Mouse (Mus musculus) stomach, embryonic 16.5 days (tissue): Measurements from ENCODE around the gene Rnf31. TPM values are rescaled to one million over a fixed set of nuclear protein-coding genes. Genes with fewer than 3 reads are reported as not detected.

ENCODE experiments used
- ATAC-seq: fragments of 200-750 bp; cut with Nextera tagmentation; 2 replicates; pipeline ENCODE4 v1.8.0; 2017; ENCODE audit warnings: moderate number of reproducible peaks, moderate TSS enrichment; ENCODE audit not compliant: insufficient read depth, low FRiP score
- H3K27ac ChIP-seq: fragments of 300-500 bp; sonication (generic); 2 replicates; pipeline ENCODE4 v1.5.1; 2014; ENCODE audit warnings: low read length
- H3K27me3 ChIP-seq: fragments of 300-500 bp; sonication (generic); 2 replicates; pipeline ENCODE4 v1.6.1; 2014; ENCODE audit warnings: low read length, control low read depth, mixed read lengths; ENCODE audit not compliant: control insufficient read depth, insufficient read depth
- H3K36me3 ChIP-seq: fragments of 300-500 bp; sonication (generic); 2 replicates; pipeline ENCODE4 v1.6.1; 2014; ENCODE audit warnings: low read length; ENCODE audit not compliant: control insufficient read depth, insufficient read depth
- H3K4me1 ChIP-seq: fragments of 300-500 bp; sonication (generic); 2 replicates; pipeline ENCODE4 v1.6.1; 2014; ENCODE audit warnings: low read length, control low read depth, mixed read lengths; ENCODE audit not compliant: control insufficient read depth, insufficient read depth
- H3K4me2 ChIP-seq: fragments of 300-500 bp; sonication (generic); 2 replicates; pipeline ENCODE4 v1.6.1; 2014; ENCODE audit warnings: low read depth, low read length, mixed read lengths
- H3K4me3 ChIP-seq: fragments of 300-500 bp; sonication (generic); replicated peaks from 2 replicates; pipeline ENCODE4 v1.5.1; 2014; ENCODE audit warnings: mild to moderate bottlenecking, low read length
- H3K9ac ChIP-seq: fragments of 300-500 bp; sonication (generic); 2 replicates; pipeline ENCODE4 v1.6.1; 2014; ENCODE audit warnings: low read length
- H3K9me3 ChIP-seq: fragments of 300-500 bp; sonication (generic); replicated peaks from 2 replicates; pipeline ENCODE4 v1.6.1; 2016; ENCODE audit warnings: low read length, control low read depth; ENCODE audit not compliant: control insufficient read depth
- WGBS: fragments of 180-500 bp; shearing (Covaris S2); extraction: QIAGEN DNeasy Blood & Tissue Kit; methylation state at CpG from one replicate; pipeline ENCODE4 v1.1.7; 2014; 5-methylcytosine and 5-hydroxymethylcytosine counted together
- polyA plus RNA-seq: library from polyadenylated mRNA; unstranded; fragments of >200 nt; fragmentation: Nextera tagmentation; extraction: Ambion mirVana; gene quantifications from 2 replicates; pipeline ENCODE4 v1.2.1, GENCODE M21; 2015

Gene Rnf31
- polyA plus RNA-seq, 1 experiment from 2014 or later, result 19.1 TPM

DNA sequence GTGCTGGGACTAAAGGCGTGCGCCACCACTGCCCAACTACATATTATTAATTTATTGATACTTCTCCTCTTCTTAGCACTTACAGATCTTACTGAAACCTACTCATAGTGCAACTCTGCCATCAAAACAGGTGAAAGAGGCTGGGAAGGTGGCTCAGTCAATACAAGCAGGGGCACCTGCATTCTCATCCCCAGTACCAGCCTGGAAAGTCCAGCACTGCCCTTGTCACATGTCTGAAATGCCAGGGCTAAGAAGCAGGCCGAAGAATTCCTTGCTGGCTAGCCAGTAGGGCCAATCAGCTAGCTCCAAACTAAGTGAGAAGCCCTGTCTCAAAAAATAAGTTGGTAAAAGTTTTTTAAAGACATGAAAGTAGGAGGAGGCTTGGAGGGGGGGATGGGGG lies 33.9 kb upstream of the Rnf31 start:
- Histone ChIP-seq H3K9ac (no peak overlapping the region), H3K4me3 (no peak overlapping the region), H3K27me3 (no peaks in the 10 kb centered on the region), H3K9me3 (no peaks in the 10 kb centered on the region), H3K36me3 (no peaks in the 10 kb centered on the region), H3K4me1 (peaks cover 19% of the 10 kb centered on the region), H3K27ac (peak overlapping the region; percentile 85), H3K4me2 (no peak overlapping the region)
- no peak for ATAC-seq
- WGBS, result 76% methylated on average over 3 of the region's 3 CpGs

DNA sequence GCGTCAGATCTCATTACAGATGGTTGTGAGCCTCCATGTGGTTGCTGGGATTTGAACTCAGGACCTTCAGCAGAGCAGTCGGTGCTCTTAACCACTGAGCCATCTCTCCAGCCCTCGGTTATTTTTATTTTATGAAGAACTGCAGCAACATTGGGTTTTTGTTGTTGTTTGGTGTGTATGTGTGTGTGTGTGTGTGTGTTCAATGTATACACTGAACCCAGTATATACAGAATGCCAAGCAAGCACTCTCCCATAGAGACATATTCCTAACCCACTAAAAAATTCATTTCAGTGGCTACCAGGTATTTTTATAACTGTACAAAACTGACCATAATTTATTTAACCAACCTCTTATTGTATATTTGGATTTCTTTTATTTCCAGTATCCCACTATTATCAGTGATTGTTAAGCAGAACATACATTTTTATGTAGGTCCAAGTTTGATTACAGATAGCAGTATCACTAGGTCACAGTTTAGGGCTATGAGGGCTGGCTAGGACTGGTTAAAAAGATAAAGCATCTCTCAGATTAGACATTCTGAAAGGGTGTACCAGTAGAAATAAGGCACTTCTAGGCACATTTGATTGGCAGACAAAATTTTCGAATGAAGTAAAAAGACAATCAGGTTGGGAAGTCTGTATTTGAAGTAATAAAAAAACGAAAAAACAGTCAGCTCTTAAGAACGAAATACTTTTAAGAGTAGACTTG lies 32.6 kb upstream of the Rnf31 start:
- no peak for ATAC-seq
- H3K27ac ChIP-seq, result no peak overlapping the region
- no peak overlapping the region for H3K9ac ChIP-seq
- WGBS, result 52% methylated on average over 6 of the region's 6 CpGs
- H3K9me3 ChIP-seq, result no peaks in the 10 kb centered on the region
- H3K4me1 ChIP-seq, result peaks cover 19% of the 10 kb centered on the region
- peak overlapping the region; percentile 64; the same call in 1 of the 2 replicates for H3K4me3 ChIP-seq
- no peaks in the 10 kb centered on the region for H3K27me3 ChIP-seq
- peak overlapping the region; percentile 61 for H3K4me2 ChIP-seq
- no peaks in the 10 kb centered on the region for H3K36me3 ChIP-seq

DNA sequence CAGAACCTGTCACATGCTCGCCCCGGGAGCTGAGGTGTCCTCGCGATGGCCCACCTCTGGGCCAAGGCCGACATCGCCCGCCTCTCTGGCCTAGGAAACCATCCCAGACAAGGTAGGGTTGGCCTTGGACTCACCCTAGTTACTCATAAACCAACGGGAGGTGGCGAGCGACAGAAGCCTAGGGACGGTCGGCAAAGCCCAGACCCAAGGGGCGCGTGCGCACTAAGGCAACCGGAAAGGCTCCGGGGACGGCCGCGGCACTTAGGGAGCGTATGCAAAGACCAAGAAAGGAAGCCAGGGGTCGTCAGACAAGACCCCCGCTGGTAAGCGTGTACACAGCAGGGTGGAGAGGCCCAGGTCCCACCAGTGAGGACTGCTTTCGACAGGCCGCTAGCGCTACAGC lies 31.7 kb upstream of the Rnf31 start, which contains the start of gene Dcaf11:
TSS of gene Dcaf11 (plus strand) at position 208 of the 403 bp plus-strand sequence.
- Histone ChIP-seq H3K4me3 (peak within 1 kb of the TSS; percentile 64), H3K9ac (peak within 1 kb of the TSS; percentile 80), H3K4me1 (peaks cover 19% of the 10 kb centered on the region), H3K4me2 (peak within 1 kb of the TSS; percentile 86), H3K27me3 (no peaks in the 10 kb centered on the region), H3K27ac (peak within 1 kb of the TSS; percentile 97), H3K9me3 (no peaks in the 10 kb centered on the region), H3K36me3 (no peaks in the 10 kb centered on the region)
- peak; percentile 82 for ATAC-seq
- WGBS, result under 1% methylated on average over 27 of the region's 27 CpGs

DNA sequence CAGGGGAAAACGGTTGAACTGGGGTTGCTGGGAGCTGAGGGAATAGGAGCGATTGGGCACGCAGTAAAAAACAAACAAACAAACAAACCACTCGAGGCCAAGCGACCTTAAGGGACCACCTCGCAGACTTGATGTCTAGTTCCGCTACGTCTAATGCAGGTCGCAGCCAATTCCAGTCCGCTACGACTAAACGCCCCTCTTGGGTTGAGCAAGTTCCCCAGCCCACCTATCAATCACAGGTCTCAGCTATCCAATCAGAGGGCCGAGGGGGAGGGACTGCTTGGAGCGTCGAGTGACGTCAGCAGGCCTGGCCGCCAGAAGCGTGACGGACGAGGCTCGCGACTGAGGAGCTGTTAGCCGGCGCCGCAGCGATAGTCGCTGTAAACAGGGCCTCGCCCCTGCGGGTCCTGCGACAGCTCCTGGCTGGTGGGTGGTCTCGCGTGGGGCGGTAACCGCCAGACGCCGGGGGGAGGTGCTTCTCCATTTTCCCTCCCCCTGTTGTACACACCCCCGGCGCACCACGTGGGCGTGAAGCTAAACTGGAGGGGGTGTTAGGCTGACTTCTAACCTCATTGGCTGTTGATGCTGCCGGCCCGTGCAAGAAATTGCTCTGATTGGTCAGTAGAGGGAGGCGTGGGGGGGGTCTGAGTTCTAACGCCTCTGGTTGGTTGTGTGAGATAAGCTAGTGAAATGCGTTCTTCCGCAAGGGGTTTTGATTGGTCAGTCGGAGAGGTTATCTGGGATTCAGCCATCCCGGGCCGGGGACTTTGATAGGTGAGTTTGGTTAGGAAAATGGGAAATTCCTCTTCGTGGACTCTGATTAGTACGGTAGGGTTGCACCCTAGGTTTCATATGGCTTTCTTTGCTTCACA lies 31.1 kb upstream of the Rnf31 start, which contains the start of gene A730061H03Rik:
TSS of gene A730061H03Rik (minus strand) at position 205 of the 872 bp plus-strand sequence.
- H3K36me3 ChIP-seq, result peaks cover 3% of the 10 kb centered on the region; the same call in 1 of the 2 replicates
- peak within 1 kb of the TSS; percentile 86 for H3K4me2 ChIP-seq
- WGBS, result under 1% methylated on average over 51 of the region's 51 CpGs
- peaks cover 19% of the 10 kb centered on the region for H3K4me1 ChIP-seq
- peak; percentile 95 for ATAC-seq
- H3K4me3 ChIP-seq, result peak within 1 kb of the TSS; percentile 64
- no peaks in the 10 kb centered on the region for H3K9me3 ChIP-seq
- H3K27ac ChIP-seq, result peak within 1 kb of the TSS; percentile 97
- H3K9ac ChIP-seq, result peak within 1 kb of the TSS; percentile 80
- no peaks in the 10 kb centered on the region for H3K27me3 ChIP-seq

DNA sequence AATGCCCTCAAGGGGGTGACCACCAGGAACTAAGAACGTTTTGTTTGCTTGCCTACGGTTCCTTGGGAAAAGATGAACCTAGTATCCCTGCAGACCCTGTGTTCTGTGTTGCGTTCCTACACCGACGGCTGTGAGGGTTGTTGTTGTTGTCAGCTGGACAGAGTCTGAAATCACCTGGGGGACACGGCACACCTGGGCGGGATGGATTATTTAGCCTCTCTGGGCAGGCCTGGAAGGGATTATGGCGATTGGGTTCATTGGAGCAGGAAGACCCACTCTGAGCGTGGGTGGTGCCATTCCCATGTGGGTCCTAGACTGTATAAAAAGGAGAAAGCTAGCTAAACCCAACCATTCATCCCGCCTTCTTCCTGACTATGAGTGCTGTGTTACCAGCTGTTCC lies 29.6 kb upstream of the Rnf31 start:
- H3K4me2 ChIP-seq, result 0 out of 2 replicates have a peak overlapping the region, but pooled peaks have one; percentile 86
- peaks cover 15% of the 10 kb centered on the region for H3K4me1 ChIP-seq
- peaks cover 13% of the 10 kb centered on the region for H3K36me3 ChIP-seq
- peak overlapping the region; percentile 40 for H3K9ac ChIP-seq
- no peaks in the 10 kb centered on the region for H3K9me3 ChIP-seq
- H3K4me3 ChIP-seq, result no peak overlapping the region
- H3K27me3 ChIP-seq, result no peaks in the 10 kb centered on the region
- no peak overlapping the region for H3K27ac ChIP-seq
- no peak for ATAC-seq
- 83% methylated on average over 10 of the region's 10 CpGs for WGBS

DNA sequence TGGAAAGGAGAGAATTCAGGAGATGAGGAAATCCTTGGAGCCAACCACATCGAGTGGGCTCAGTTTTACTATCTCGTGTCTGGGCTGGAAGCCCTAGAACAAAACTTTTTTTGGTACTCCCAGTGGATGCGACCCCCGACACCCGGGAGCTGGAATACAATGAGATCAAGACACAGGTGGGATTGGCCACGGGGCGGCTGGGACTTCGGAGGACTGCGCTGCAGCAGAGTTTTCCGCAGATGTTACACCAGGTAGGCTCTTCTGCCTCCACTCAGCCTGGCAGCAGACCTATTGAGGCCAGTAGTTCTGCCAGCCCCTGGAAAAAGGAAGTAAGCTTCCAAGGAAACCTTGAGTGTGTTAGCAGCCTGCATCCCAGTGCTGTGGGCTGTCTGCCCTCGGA lies 28.3 kb upstream of the Rnf31 start:
- Histone ChIP-seq H3K36me3 (peaks cover 19% of the 10 kb centered on the region), H3K27me3 (no peaks in the 10 kb centered on the region), H3K9me3 (no peaks in the 10 kb centered on the region), H3K4me2 (no peak overlapping the region), H3K4me1 (peaks cover 15% of the 10 kb centered on the region), H3K27ac (no peak overlapping the region), H3K9ac (no peak overlapping the region), H3K4me3 (no peak overlapping the region)
- ATAC-seq, result no peak
- 90% methylated on average over 11 of the region's 11 CpGs for WGBS

DNA sequence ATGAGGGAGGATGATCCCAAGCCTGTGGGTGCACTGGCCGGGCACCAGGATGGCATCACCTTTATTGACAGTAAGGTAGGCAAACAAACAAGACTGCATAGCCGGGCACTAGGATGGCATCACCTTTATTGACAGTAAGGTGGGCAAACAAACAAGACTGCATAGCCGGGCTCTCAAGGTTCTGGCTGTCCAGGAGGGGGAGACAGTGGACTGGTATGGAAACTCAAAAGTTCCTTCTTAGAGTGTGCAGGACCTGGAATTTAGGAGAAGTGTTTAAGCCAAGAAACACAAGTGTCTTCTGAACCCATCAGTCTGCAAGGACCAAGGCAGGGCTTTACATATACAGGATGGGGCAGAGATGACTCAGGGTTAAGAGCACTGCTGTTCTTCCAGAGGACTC lies 25.8 kb upstream of the Rnf31 start:
- Histone ChIP-seq H3K9me3 (no peaks in the 10 kb centered on the region), H3K4me1 (peaks cover 13% of the 10 kb centered on the region), H3K36me3 (peaks cover 22% of the 10 kb centered on the region), H3K27ac (no peak overlapping the region), H3K4me2 (no peak overlapping the region), H3K27me3 (no peaks in the 10 kb centered on the region), H3K4me3 (no peak overlapping the region), H3K9ac (no peak overlapping the region)
- ATAC-seq, result no peak
- 68% methylated on average over 3 of the region's 3 CpGs for WGBS

DNA sequence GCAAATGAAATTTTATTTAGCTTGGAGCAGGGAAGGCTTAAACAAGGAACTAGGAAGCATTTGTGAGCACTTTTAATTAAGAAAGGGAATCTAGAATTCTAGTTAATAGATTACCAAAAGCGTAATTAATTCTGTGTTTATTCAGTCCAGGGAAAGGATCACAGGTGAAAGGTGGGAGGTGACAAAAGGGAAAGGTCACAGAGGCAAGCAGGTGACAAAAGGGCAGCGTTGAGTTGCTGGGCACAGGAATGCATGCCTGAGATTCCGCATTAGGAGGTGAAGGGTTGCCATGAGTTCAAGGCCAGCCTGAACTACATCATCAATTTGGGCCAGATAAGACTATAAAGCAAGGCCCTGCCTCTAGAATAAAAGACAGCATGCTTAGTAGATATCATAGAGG lies 24.0 kb upstream of the Rnf31 start:
- Histone ChIP-seq H3K4me2 (no peak overlapping the region), H3K9ac (no peak overlapping the region), H3K27ac (no peak overlapping the region), H3K4me1 (no peaks in the 10 kb centered on the region), H3K27me3 (no peaks in the 10 kb centered on the region), H3K36me3 (peaks cover 22% of the 10 kb centered on the region), H3K4me3 (no peak overlapping the region), H3K9me3 (no peaks in the 10 kb centered on the region)
- WGBS, result 80% methylated on average over 3 of the region's 3 CpGs
- no peak for ATAC-seq

DNA sequence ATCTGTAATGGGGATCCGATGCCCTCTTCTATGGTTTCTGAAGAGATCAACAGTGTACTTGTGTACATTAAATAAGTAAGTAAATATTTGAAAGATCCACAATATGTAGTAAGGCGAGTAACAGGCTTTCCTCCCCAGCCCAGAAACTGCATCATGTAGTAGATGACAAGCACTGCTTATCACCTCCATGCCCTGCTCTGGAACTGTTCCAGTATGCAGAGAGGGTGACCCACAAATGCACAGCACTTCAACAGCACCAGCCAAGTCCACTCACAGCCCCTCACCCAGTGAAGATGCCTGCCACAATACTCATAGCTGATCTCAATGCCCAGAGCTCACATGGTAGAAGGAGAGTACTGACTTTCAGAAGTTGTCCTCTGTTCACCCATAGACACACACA lies 20.9 kb upstream of the Rnf31 start:
- H3K9me3 ChIP-seq, result no peaks in the 10 kb centered on the region
- 90% methylated on average over 2 of the region's 2 CpGs for WGBS
- no peaks in the 10 kb centered on the region for H3K27me3 ChIP-seq

More for the DNA sequence above, 20.9 kb upstream of the Rnf31 start:
- no peak overlapping the region for H3K4me2 ChIP-seq
- H3K36me3 ChIP-seq, result peaks cover 18% of the 10 kb centered on the region; the same call in 1 of the 2 replicates
- no peaks in the 10 kb centered on the region; the same call in 1 of the 2 replicates for H3K4me1 ChIP-seq
- H3K27ac ChIP-seq, result no peak overlapping the region
- no peak overlapping the region for H3K9ac ChIP-seq
- no peak for ATAC-seq
- no peak overlapping the region for H3K4me3 ChIP-seq
